Mouse (Mus musculus) midbrain, embryonic 10.5 days (tissue): ENCODE data around the gene Olfr6. TPM values are rescaled to one million over a fixed set of nuclear protein-coding genes. Genes with fewer than 3 reads are reported as not detected.
"Not testable (repeated sequence)": the region's sequence is repeated elsewhere in the genome, so short reads cannot be mapped to it uniquely, and the experiment has no call there.

Experiments
- DNase-seq: peaks from one replicate; pipeline ENCODE4 v3.0.0-alpha.2; 2017; ENCODE audit warnings: low spot score
- H3K27ac ChIP-seq: fragments of 300-500 bp; sonication (generic); replicated peaks from 2 replicates; pipeline ENCODE4 v1.5.1; 2016; ENCODE audit warnings: mild to moderate bottlenecking
- H3K27me3 ChIP-seq: fragments of 300-500 bp; sonication (generic); 2 replicates; pipeline ENCODE4 v1.6.1; 2016; ENCODE audit warnings: low read depth, mild to moderate bottlenecking; ENCODE audit not compliant: poor library complexity, severe bottlenecking
- H3K36me3 ChIP-seq: fragments of 300-500 bp; sonication (generic); 2 replicates; pipeline ENCODE4 v1.6.1; 2016; ENCODE audit warnings: mild to moderate bottlenecking, moderate library complexity
- H3K4me1 ChIP-seq: fragments of 300-500 bp; sonication (generic); 2 replicates; pipeline ENCODE4 v1.6.1; 2016
- H3K4me3 ChIP-seq: fragments of 300-500 bp; sonication (generic); 2 replicates; pipeline ENCODE4 v1.5.1; 2016; ENCODE audit warnings: mild to moderate bottlenecking, moderate library complexity
- H3K9me3 ChIP-seq: fragments of 300-500 bp; sonication (generic); replicated peaks from 2 replicates; pipeline ENCODE4 v1.6.1; 2016; ENCODE audit warnings: mild to moderate bottlenecking
- WGBS: fragments of 180-500 bp; shearing (Covaris S2); methylation state at CpG from one replicate; pipeline ENCODE4 v1.1.7; 2016; 5-methylcytosine and 5-hydroxymethylcytosine counted together
- polyA plus RNA-seq: library from polyadenylated mRNA; unstranded; fragments of >200 nt; fragmentation: Nextera tagmentation; extraction: Ambion mirVana; gene quantifications from 2 replicates; pipeline ENCODE4 v1.2.1, GENCODE M21; 2016

The Olfr6 gene
- polyA plus RNA-seq, result not detected in 2 replicates

DNA sequence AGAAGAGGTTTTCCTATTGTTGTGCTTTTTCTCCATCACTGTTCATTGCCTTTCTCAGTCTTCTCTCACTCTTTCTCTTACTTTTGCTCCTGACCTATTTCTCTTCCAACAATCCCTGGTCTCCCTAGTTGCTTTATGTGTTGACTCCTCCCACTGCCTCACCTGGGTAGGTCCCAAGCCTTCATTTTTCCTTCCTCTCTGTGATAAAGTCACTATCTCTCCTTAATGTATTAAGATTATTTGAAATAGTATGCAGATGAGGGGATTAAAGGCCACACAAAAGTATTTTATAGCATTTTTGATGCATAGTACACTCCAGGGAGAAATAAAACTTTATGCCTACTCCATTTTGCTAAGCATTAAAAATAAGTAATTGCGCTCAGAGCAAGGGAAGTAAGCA lies at the start of gene Olfr6:
TSS of gene Olfr6 (minus strand) at position 101 of the 400 bp plus-strand sequence.
- H3K9me3 ChIP-seq, result no peaks in the 10 kb centered on the region
- no peak within 1 kb of the TSS for H3K27ac ChIP-seq
- DNase-seq, result no peak
- H3K4me3 ChIP-seq, result no peak within 1 kb of the TSS
- no peaks in the 10 kb centered on the region for H3K4me1 ChIP-seq
- 95% methylated on average over 1 of the region's 1 CpGs for WGBS
- H3K27me3 ChIP-seq, result no peaks in the 10 kb centered on the region
- no peaks in the 10 kb centered on the region for H3K36me3 ChIP-seq

- Histone ChIP-seq H3K4me3 (no peak within 1 kb of the TSS), H3K27me3 (no peaks in the 10 kb centered on the region), H3K9me3 (no peaks in the 10 kb centered on the region), H3K36me3 (no peaks in the 10 kb centered on the region), H3K4me1 (no peaks in the 10 kb centered on the region), H3K27ac (no peak within 1 kb of the TSS)
- WGBS, result 63% methylated on average over 1 of the region's 1 CpGs
- no peak for DNase-seq
These were observed 42.2 kb upstream of the Olfr6 start, which contains the start of gene Olfr2 for GRCm38 (mm10) chr7:107005972-107006371. Olfr2 (minus strand) TSS chr7:107006072.

- Histone ChIP-seq H3K27ac (no peak overlapping the region), H3K27me3 (no peaks in the 10 kb centered on the region), H3K4me1 (no peaks in the 10 kb centered on the region), H3K36me3 (no peaks in the 10 kb centered on the region), H3K9me3 (no peaks in the 10 kb centered on the region), H3K4me3 (no peak overlapping the region)
- no peak for DNase-seq
- WGBS, result 71% methylated on average over 3 of the region's 3 CpGs
These were observed 40.4 kb upstream of the Olfr6 start for GRCm38 (mm10) chr7:107004169-107004568.

GRCm38 (mm10) chr7:107000798-107001197 lies 37.1 kb upstream of the Olfr6 start:
- H3K4me3 ChIP-seq, result no peak overlapping the region
- H3K9me3 ChIP-seq, result no peaks in the 10 kb centered on the region
- no peaks in the 10 kb centered on the region for H3K4me1 ChIP-seq
- DNase-seq, result no peak
- no peaks in the 10 kb centered on the region for H3K36me3 ChIP-seq
- WGBS, result 82% methylated on average over 7 of the region's 7 CpGs
- no peaks in the 10 kb centered on the region for H3K27me3 ChIP-seq
- no peak overlapping the region for H3K27ac ChIP-seq

DNA sequence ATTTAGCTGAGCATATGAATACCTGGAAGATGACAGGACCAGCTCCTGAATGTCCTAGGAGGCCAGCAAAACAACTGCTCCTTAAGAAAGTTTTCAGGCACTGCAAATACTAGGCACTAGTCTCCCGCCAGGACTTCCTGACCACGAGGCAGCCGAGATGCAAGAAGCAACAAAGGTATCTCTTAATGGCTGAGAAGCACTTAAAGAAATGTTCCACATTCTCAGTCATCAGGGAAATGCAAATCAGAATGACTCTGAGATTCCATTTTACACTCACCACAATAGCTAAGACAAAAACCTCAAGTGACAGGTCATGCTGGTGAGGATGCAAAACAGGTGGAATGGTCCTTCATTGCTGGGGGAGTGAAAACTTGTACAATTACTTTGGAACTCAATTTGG lies 21.5 kb upstream of the Olfr6 start:
- H3K27ac ChIP-seq, result no peak overlapping the region
- WGBS, result 91% methylated on average over 3 of the region's 3 CpGs

GRCm38 (mm10) chr7:106975353-106975752 lies 11.6 kb upstream of the Olfr6 start, which contains the start of gene Olfr711:
Olfr711 (minus strand) TSS chr7:106975453.
- H3K36me3 ChIP-seq, result no peaks in the 10 kb centered on the region
- 80% methylated on average over 1 of the region's 1 CpGs for WGBS
- H3K9me3 ChIP-seq, result no peaks in the 10 kb centered on the region
- no peak for DNase-seq
- H3K27me3 ChIP-seq, result no peaks in the 10 kb centered on the region
- no peaks in the 10 kb centered on the region for H3K4me1 ChIP-seq
- no peak within 1 kb of the TSS for H3K27ac ChIP-seq
- H3K4me3 ChIP-seq, result no peak within 1 kb of the TSS

More for the DNA sequence above, 21.5 kb upstream of the Olfr6 start:
- H3K9me3 ChIP-seq, result no peaks in the 10 kb centered on the region; the same call in 1 of the 2 replicates
- H3K27me3 ChIP-seq, result no peaks in the 10 kb centered on the region
- H3K36me3 ChIP-seq, result no peaks in the 10 kb centered on the region
- H3K4me3 ChIP-seq, result no peak overlapping the region
- no peaks in the 10 kb centered on the region for H3K4me1 ChIP-seq
- DNase-seq, result no peak

DNA sequence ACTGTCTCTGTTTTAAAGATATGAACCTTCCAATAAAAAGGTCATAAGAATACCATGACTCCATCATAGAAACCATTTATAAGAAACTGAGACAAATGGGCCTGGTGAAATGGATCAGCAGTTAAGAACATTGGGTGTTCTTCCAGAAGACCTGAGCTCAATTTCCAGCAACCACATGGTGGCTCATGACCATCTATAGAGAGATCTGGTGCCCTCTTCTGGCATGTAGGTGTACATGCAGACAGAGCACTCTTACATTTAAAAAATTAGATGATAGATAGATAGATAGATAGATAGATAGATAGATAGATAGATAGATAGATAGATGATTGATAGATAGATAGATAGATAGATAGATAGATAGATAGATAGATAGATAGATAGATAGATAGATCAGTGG lies 3.8 kb upstream of the Olfr6 start:
- DNase-seq, H3K4me1 ChIP-seq, H3K4me3 ChIP-seq, H3K27me3 ChIP-seq, H3K36me3 ChIP-seq, H3K27ac ChIP-seq, H3K9me3 ChIP-seq: not testable (repeated sequence)

- no peak within 1 kb of the TSS for H3K27ac ChIP-seq
- DNase-seq, result no peak
- WGBS, result 84% methylated on average over 3 of the region's 3 CpGs
These were observed 15.5 kb downstream of the Olfr6 start, which contains the start of gene Olfr710 for GRCm38 (mm10) chr7:106948212-106948611. Olfr710 (minus strand) TSS chr7:106948312.

GRCm38 (mm10) chr7:106932119-106932518 lies 31.6 kb downstream of the Olfr6 start, which contains the start of gene Olfr709-ps1:
Olfr709-ps1 (minus strand) TSS chr7:106932219.
- Histone ChIP-seq H3K4me3 (no peak within 1 kb of the TSS), H3K36me3 (no peaks in the 10 kb centered on the region), H3K27ac (no peak within 1 kb of the TSS), H3K27me3 (no peaks in the 10 kb centered on the region), H3K9me3 (no peaks in the 10 kb centered on the region), H3K4me1 (no peaks in the 10 kb centered on the region)
- no peak for DNase-seq

More at GRCm38 (mm10) chr7:106948212-106948611, 15.5 kb downstream of the Olfr6 start, which contains the start of gene Olfr710:
- Histone ChIP-seq H3K9me3 (no peaks in the 10 kb centered on the region; the same call in 1 of the 2 replicates), H3K36me3 (no peaks in the 10 kb centered on the region), H3K4me1 (no peaks in the 10 kb centered on the region), H3K27me3 (no peaks in the 10 kb centered on the region), H3K4me3 (no peak within 1 kb of the TSS)

DNA sequence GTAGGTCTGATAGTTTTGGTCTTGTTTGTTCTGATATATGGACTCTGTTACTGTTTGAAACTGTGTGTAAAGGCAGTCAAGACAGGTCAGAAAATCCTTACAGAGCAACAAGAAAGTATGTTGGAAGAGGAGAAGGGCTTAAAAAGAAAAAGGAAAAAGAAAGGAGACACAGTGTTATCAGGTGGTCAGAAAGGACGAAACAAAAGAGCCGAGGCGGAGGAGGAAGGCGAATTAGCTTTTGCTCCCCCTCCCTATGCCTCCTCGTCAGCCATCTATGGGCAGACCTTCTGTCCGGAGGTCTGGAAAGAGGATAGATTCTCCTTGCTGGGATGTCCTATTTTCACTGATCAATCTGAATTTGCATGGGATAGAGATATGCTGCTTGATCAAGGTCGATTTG lies 42.8 kb downstream of the Olfr6 start:
- H3K9me3 ChIP-seq, H3K27ac ChIP-seq, H3K4me3 ChIP-seq, DNase-seq, H3K27me3 ChIP-seq, H3K36me3 ChIP-seq, H3K4me1 ChIP-seq: not testable (repeated sequence)
- 93% methylated on average over 7 of the region's 7 CpGs for WGBS

DNA sequence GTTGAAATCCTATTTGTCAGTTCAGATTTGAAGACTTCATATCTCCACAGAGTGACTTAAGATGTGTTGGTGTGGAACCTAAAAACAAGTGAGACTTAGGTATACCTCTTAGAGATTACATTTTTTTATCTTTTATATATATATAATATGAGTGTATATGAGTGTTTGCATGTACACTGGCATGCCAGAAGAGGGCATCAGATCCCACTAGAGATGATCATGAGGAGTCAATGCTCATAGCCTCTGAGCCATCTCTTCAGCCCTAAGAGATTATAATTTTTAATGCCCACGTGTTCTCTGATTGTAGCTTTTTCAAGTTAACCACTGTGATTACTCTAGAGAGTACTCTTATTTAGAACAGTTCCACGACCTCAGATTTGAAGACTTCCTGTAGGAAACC lies 56.1 kb downstream of the Olfr6 start, which contains the start of gene Olfr1532-ps1:
TSS of gene Olfr1532-ps1 (plus strand) at position 326 of the 400 bp plus-strand sequence.
- no peaks in the 10 kb centered on the region for H3K36me3 ChIP-seq
- H3K27ac ChIP-seq, result no peak within 1 kb of the TSS
- H3K27me3 ChIP-seq, result no peaks in the 10 kb centered on the region
- 70% methylated on average over 2 of the region's 2 CpGs for WGBS
- H3K9me3 ChIP-seq, result no peaks in the 10 kb centered on the region
- DNase-seq, result no peak
- no peaks in the 10 kb centered on the region for H3K4me1 ChIP-seq
- H3K4me3 ChIP-seq, result no peak within 1 kb of the TSS
